Mouse (Mus musculus) small intestine, adult 2 months (tissue): Measurements from ENCODE around the gene Emp2.

Experiments
- CTCF ChIP-seq: fragments of 200-500 bp; IDR thresholded peaks from 2 replicates; pipeline ENCODE4 v1.5.1; 2012; ENCODE audit warnings: low read depth, mild to moderate bottlenecking, control low read depth, inconsistent platforms, low read length, moderate library complexity, mixed read lengths; ENCODE audit not compliant: insufficient replicate concordance, insufficient read length; ENCODE audit errors: extremely low read depth
- POLR2A ChIP-seq: fragments of 200-500 bp; IDR thresholded peaks from 2 replicates; pipeline ENCODE4 v1.6.1; 2012; ENCODE audit warnings: low read depth, mild to moderate bottlenecking, control low read depth, inconsistent platforms, low read length, moderate library complexity

- TF ChIP-seq CTCF (no peak), POLR2A (no peak)
Observed at GRCm38 (mm10) chr16:10332732-10333131, 19.0 kb upstream of the Emp2 start.
